14 mouse cellular contexts compared by ENCODE assay signal in genomic region chr17:67827431-67827830, GRCm38 (mm10).
DNase-seq lines count a peak whose midpoint lies in the region.
"Had no signal": no experiment of that assay in that cellular context is flagged by ENCODE, and none has a peak within 500 bp of the region (broad histone marks: within the 10 kb centered on the region; RNA-seq: fewer than 3 reads in every experiment).

No protein-coding gene starts in this region.

- DNase-seq in heart, adult 11 months = peak; percentile 68
- DNase-seq in heart, postnatal 4 days = no peak
- peak; percentile 34 for DNase-seq in testis, postnatal 10 days (ENCODE audit: low spot score)
- no peak for DNase-seq in testis, postnatal 14 days (ENCODE audit: low spot score)
- DNase-seq: adrenal gland, adult 2 months; adrenal gland, adult 8-10 months; adrenal gland, postnatal 10 days; adrenal gland, postnatal 14 days; adrenal gland, postnatal 25 days; adrenal gland, postnatal 36 days; B cell, adult 2 months; cerebellum, adult 11 months; cerebellum, adult 11-12 months; cerebellum, adult 18-20 months had no signal

Comparison
In these comparisons a context has a peak if more than half of its experiments do, and no peak if none do; other contexts are left out.
1. DNase-seq: peak in heart, adult 11 months (single experiment) and testis, postnatal 10 days (single experiment); none in heart, postnatal 4 days (single experiment) and testis, postnatal 14 days (single experiment).